Mouse (Mus musculus) forebrain, embryonic 13.5 days (tissue): ENCODE results near the gene Dagla. TPM values are rescaled to one million over a fixed set of nuclear protein-coding genes. Genes with fewer than 3 reads are reported as not detected.

ENCODE experiments used
- ATAC-seq: fragments of 200-750 bp; cut with Nextera tagmentation; 2 replicates; pipeline ENCODE4 v1.8.0; 2017
- H3K27ac ChIP-seq: fragments of 300-500 bp; sonication (generic); 2 replicates; pipeline ENCODE4 v1.5.1; 2015; ENCODE audit warnings: inconsistent platforms, mild to moderate bottlenecking, moderate library complexity
- H3K27me3 ChIP-seq: fragments of 300-500 bp; sonication (generic); 2 replicates; pipeline ENCODE4 v1.6.1; 2015; ENCODE audit warnings: mild to moderate bottlenecking, inconsistent platforms
- H3K36me3 ChIP-seq: fragments of 300-500 bp; sonication (generic); 2 replicates; pipeline ENCODE4 v1.6.1; 2015; ENCODE audit warnings: mild to moderate bottlenecking, inconsistent platforms; ENCODE audit not compliant: poor library complexity, severe bottlenecking
- H3K4me1 ChIP-seq: fragments of 300-500 bp; sonication (generic); 2 replicates; pipeline ENCODE4 v1.6.1; 2015; ENCODE audit warnings: inconsistent platforms
- H3K4me2 ChIP-seq: fragments of 300-500 bp; sonication (generic); 2 replicates; pipeline ENCODE4 v1.6.1; 2015; ENCODE audit warnings: inconsistent platforms, mild to moderate bottlenecking, moderate library complexity
- H3K4me3 ChIP-seq: fragments of 300-500 bp; sonication (generic); 2 replicates; pipeline ENCODE4 v1.5.1; 2015; ENCODE audit warnings: mild to moderate bottlenecking, inconsistent platforms
- H3K9ac ChIP-seq: fragments of 300-500 bp; sonication (generic); 2 replicates; pipeline ENCODE4 v1.6.1; 2015; ENCODE audit warnings: mild to moderate bottlenecking, inconsistent platforms
- H3K9me3 ChIP-seq: fragments of 300-500 bp; sonication (generic); replicated peaks from 2 replicates; pipeline ENCODE4 v1.6.1; 2016; ENCODE audit warnings: inconsistent platforms
- WGBS: fragments of 180-500 bp; shearing (Covaris S2); methylation state at CpG from one replicate; pipeline ENCODE4 v1.1.7; 2015; 5-methylcytosine and 5-hydroxymethylcytosine counted together
- polyA plus RNA-seq: library from polyadenylated mRNA; unstranded; fragments of >200 nt; fragmentation: Nextera tagmentation; extraction: Ambion mirVana; gene quantifications from 2 replicates; pipeline ENCODE4 v1.2.1, GENCODE M21; 2015

Gene Dagla
- polyA plus RNA-seq = 3.2 TPM in 2 replicates

DNA sequence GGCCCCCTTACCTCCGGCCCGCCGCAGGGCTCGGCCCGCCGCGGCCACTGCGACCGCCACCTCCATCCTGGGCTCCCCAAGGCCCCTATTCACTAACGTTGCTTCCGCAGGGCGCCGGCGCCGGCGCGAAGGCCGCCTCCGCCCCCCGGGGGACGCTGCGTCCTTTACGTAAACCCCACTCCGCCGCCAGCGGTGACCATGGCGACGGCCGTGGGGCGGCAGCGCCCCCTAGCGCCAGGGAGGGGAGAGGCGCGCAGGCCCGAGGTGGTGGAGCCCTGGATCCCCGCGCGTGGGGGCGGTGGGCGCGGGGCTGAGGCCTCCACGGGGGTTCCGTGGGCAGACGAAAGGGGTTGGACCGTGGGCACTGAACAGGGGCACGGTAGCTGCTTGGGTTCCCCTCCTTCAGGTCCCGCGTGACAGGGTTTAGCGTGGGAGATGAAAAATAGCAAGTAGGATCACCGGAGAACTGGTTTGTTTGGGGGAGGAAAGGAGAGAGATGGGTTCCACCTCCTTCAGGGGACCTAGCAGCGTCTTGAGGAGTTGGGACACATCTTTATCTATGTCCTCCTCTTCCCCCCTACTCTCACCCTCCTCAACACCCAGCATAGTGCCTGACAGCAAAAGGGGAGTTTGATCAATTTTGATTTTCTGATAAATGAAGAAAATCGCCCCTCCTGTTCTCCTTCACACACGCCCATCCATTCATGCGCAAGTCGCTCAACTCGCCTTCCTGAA lies at the start of gene Dagla:
Gene Dagla, minus strand, starts transcription at position 68 of the 735 bp plus-strand sequence.
- H3K9me3 ChIP-seq = no peaks in the 10 kb centered on the region
- peaks cover 13% of the 10 kb centered on the region for H3K27me3 ChIP-seq
- peak within 1 kb of the TSS; percentile 90 for H3K4me2 ChIP-seq
- no peak within 1 kb of the TSS for H3K27ac ChIP-seq
- peak within 1 kb of the TSS; percentile 90 for H3K9ac ChIP-seq
- 9% methylated on average over 54 of the region's 56 CpGs for WGBS
- peak within 1 kb of the TSS; percentile 73 for H3K4me3 ChIP-seq
- ATAC-seq = peak; percentile 91
- no peaks in the 10 kb centered on the region for H3K36me3 ChIP-seq
- peaks cover 23% of the 10 kb centered on the region for H3K4me1 ChIP-seq

- Histone ChIP-seq H3K9ac (no peak overlapping the region), H3K4me3 (no peak overlapping the region), H3K27ac (no peak overlapping the region), H3K4me1 (peaks cover 19% of the 10 kb centered on the region), H3K4me2 (no peak overlapping the region), H3K9me3 (0 out of 2 replicates have a peak, but pooled peaks cover 6% of the 10 kb centered on the region), H3K27me3 (no peaks in the 10 kb centered on the region), H3K36me3 (no peaks in the 10 kb centered on the region)
- WGBS = 87% methylated on average over 7 of the region's 7 CpGs
- ATAC-seq = no peak
Observed at GRCm38 (mm10) chr19:10352218-10352617, 47.5 kb upstream of the Dagla start.

DNA sequence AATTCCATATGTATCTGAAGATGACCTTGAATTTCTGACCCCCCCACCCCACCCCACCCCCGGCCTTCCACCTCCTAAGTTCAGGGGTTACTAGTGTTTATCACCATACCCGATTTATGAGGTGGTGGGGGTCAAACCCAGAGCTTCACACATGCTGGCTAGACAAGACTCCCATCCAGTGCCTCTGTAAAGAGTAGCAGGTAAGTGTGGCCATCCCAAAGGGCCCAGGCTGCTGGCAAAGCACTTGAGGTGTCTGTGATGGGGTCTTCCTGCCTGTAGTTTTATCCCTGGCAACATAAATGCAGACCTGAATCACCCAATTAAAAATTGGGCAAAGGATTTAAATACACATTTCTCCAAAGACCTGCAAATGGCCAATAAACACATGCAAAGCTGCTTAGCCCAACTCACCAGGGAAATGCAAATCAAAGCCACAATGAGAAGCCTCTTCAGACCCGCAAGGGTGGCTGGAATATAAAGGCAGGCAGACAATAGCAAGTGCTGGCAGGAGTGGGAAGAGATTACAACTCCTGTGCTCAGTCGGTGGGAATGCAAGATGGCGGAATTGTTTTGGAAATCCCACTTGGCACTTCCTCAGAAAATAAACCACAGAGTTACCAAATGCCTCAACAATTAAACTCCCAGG lies 43.1 kb upstream of the Dagla start:
- Histone ChIP-seq H3K36me3 (no peaks in the 10 kb centered on the region), H3K9ac (no peak overlapping the region), H3K4me2 (no peak overlapping the region), H3K9me3 (0 out of 2 replicates have a peak, but pooled peaks cover 6% of the 10 kb centered on the region), H3K27me3 (peaks cover 6% of the 10 kb centered on the region; the same call in 1 of the 2 replicates), H3K4me1 (peaks cover 2% of the 10 kb centered on the region), H3K4me3 (no peak overlapping the region), H3K27ac (no peak overlapping the region; the same call in 1 of the 2 replicates)
- WGBS = 25% methylated on average over 5 of the region's 5 CpGs
- no peak for ATAC-seq

GRCm38 (mm10) chr19:10345696-10346095 lies 41.0 kb upstream of the Dagla start:
- 0 out of 2 replicates have a peak, but pooled peaks cover 3% of the 10 kb centered on the region for H3K9me3 ChIP-seq
- ATAC-seq = no peak
- H3K27ac ChIP-seq = no peak overlapping the region
- peaks cover 6% of the 10 kb centered on the region; the same call in 1 of the 2 replicates for H3K27me3 ChIP-seq
- no peak overlapping the region for H3K4me2 ChIP-seq
- H3K36me3 ChIP-seq = no peaks in the 10 kb centered on the region
- 47% methylated on average over 12 of the region's 12 CpGs for WGBS
- H3K4me1 ChIP-seq = peaks cover 19% of the 10 kb centered on the region
- H3K9ac ChIP-seq = no peak overlapping the region
- no peak overlapping the region for H3K4me3 ChIP-seq

GRCm38 (mm10) chr19:10343866-10344265 lies 39.2 kb upstream of the Dagla start:
- H3K4me3 ChIP-seq = no peak overlapping the region
- ATAC-seq = no peak
- H3K4me1 ChIP-seq = peaks cover 28% of the 10 kb centered on the region
- WGBS = 91% methylated on average over 10 of the region's 10 CpGs
- H3K9ac ChIP-seq = no peak overlapping the region
- peaks cover 13% of the 10 kb centered on the region; the same call in 1 of the 2 replicates for H3K27me3 ChIP-seq
- no peaks in the 10 kb centered on the region for H3K36me3 ChIP-seq
- H3K27ac ChIP-seq = no peak overlapping the region
- H3K9me3 ChIP-seq = no peaks in the 10 kb centered on the region
- no peak overlapping the region for H3K4me2 ChIP-seq

DNA sequence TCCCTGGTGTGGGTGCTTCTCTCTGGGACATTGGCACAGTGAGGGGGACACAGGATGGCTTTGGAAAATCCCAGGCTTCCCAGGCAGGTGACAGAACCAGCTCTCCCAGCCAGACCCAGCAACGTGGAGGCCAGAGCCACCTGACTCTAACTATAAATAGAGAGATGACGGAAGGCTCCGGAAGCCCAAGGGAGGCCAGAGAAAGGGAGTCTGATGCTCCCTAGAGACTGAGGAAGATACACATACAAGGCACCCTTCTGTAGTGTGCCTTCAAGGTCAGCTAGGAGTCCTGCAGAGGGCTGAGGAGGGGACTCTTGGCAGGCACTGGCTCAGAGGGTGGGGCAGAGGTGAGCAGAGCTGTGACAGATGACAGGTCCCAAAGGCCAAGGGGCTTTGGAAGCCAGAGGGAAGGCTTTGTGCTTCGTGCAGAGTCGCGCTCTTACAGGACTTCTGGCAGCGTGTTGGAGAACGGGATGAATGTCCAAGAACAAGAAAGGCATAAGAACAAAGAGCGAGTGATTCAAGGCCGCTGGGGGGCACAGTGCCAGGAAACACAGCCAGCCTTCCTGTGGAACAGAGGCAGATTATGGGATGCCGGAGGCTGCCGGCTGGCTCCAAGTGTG lies 37.3 kb upstream of the Dagla start:
- Histone ChIP-seq H3K27me3 (peaks cover 13% of the 10 kb centered on the region; the same call in 1 of the 2 replicates), H3K4me3 (no peak overlapping the region), H3K9ac (peak overlapping the region; percentile 46), H3K4me1 (peaks cover 30% of the 10 kb centered on the region), H3K27ac (peak overlapping the region; percentile 82), H3K36me3 (no peaks in the 10 kb centered on the region), H3K9me3 (no peaks in the 10 kb centered on the region), H3K4me2 (peak overlapping the region; percentile 35)
- ATAC-seq = peak; percentile 60
- 22% methylated on average over 12 of the region's 12 CpGs for WGBS

GRCm38 (mm10) chr19:10341152-10341551 lies 36.5 kb upstream of the Dagla start:
- peak overlapping the region; percentile 82 for H3K27ac ChIP-seq
- no peak overlapping the region for H3K4me2 ChIP-seq
- peaks cover 30% of the 10 kb centered on the region for H3K4me1 ChIP-seq

DNA sequence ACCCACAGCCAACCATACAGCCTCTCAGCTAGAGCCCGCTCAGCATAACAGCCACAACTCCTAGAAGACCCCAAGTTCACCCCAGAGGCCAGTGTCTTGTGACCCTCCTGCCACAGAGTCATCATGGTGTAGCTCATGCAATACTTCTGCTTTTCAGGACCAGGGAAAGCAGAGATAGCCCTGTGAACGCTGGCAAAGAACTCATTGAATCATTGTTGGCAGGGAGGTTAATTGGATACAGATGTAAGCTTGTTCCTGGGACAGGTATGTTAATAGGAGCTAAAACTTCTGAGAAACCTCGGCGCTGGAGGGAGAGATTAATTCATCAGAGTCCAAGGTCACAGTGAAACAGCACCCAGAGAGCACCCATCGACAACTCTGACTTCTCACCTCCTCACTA lies 36.0 kb upstream of the Dagla start:
- Histone ChIP-seq H3K9ac (no peak overlapping the region), H3K4me1 (peaks cover 30% of the 10 kb centered on the region)

More at GRCm38 (mm10) chr19:10341152-10341551, 36.5 kb upstream of the Dagla start:
- Histone ChIP-seq H3K36me3 (no peaks in the 10 kb centered on the region), H3K4me3 (no peak overlapping the region), H3K9me3 (no peaks in the 10 kb centered on the region), H3K9ac (no peak overlapping the region), H3K27me3 (peaks cover 13% of the 10 kb centered on the region; the same call in 1 of the 2 replicates)
- peak; percentile 28 for ATAC-seq
- 19% methylated on average over 11 of the region's 11 CpGs for WGBS

DNA sequence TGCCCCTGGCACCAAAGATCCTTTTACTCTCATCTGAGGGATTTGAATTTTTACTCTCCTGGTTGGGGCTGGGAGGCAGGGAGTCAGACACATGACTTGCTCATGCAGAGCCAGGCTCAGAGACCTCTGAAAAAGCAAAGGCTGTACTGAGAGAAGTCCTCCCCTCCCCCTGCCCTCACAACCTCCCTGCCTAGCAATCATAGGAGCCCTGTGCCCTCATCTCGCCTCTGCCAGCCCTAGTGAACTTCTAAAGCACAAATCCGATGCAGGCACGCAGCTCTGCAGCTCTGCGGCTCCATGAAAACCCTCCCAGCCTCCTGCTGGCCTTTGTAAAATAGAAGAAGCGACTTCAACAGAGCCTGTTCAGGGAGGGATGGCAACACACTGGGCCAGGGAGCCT lies 34.6 kb upstream of the Dagla start:
- no peaks in the 10 kb centered on the region for H3K9me3 ChIP-seq
- no peaks in the 10 kb centered on the region for H3K36me3 ChIP-seq
- H3K4me1 ChIP-seq = peaks cover 30% of the 10 kb centered on the region
- peaks cover 6% of the 10 kb centered on the region; the same call in 1 of the 2 replicates for H3K27me3 ChIP-seq
- no peak overlapping the region for H3K4me2 ChIP-seq
- WGBS = 8% methylated on average over 5 of the region's 5 CpGs
- H3K4me3 ChIP-seq = no peak overlapping the region
- H3K9ac ChIP-seq = peak overlapping the region; percentile 13; the same call in 1 of the 2 replicates
- ATAC-seq = no peak
- peak overlapping the region; percentile 44; the same call in 1 of the 2 replicates for H3K27ac ChIP-seq

More for the DNA sequence above, 36.0 kb upstream of the Dagla start:
- H3K36me3 ChIP-seq = no peaks in the 10 kb centered on the region
- no peaks in the 10 kb centered on the region for H3K9me3 ChIP-seq
- H3K4me2 ChIP-seq = no peak overlapping the region
- H3K27me3 ChIP-seq = peaks cover 11% of the 10 kb centered on the region; the same call in 1 of the 2 replicates
- no peak overlapping the region for H3K4me3 ChIP-seq
- no peak overlapping the region for H3K27ac ChIP-seq
- no peak for ATAC-seq
- 48% methylated on average over 5 of the region's 5 CpGs for WGBS

GRCm38 (mm10) chr19:10338724-10339123 lies 34.0 kb upstream of the Dagla start:
- Histone ChIP-seq H3K9me3 (no peaks in the 10 kb centered on the region), H3K9ac (no peak overlapping the region), H3K4me3 (no peak overlapping the region), H3K36me3 (no peaks in the 10 kb centered on the region), H3K4me1 (peaks cover 30% of the 10 kb centered on the region), H3K27ac (no peak overlapping the region), H3K27me3 (peaks cover 6% of the 10 kb centered on the region; the same call in 1 of the 2 replicates), H3K4me2 (no peak overlapping the region)
- 77% methylated on average over 4 of the region's 4 CpGs for WGBS
- ATAC-seq = no peak

- peaks cover 8% of the 10 kb centered on the region for H3K4me1 ChIP-seq
- WGBS = 62% methylated on average over 4 of the region's 4 CpGs
Observed at GRCm38 (mm10) chr19:10334467-10334866, 29.8 kb upstream of the Dagla start.

More at GRCm38 (mm10) chr19:10334467-10334866, 29.8 kb upstream of the Dagla start:
- H3K9me3 ChIP-seq = no peaks in the 10 kb centered on the region
- no peak overlapping the region for H3K27ac ChIP-seq
- no peak overlapping the region for H3K4me2 ChIP-seq
- no peak overlapping the region for H3K4me3 ChIP-seq
- H3K9ac ChIP-seq = no peak overlapping the region
- H3K27me3 ChIP-seq = peaks cover 9% of the 10 kb centered on the region; the same call in 1 of the 2 replicates
- no peak for ATAC-seq
- no peaks in the 10 kb centered on the region for H3K36me3 ChIP-seq
